Mouse (Mus musculus) neural tube, embryonic 13.5 days (tissue): ENCODE data around the gene Stxbp3. TPM values are rescaled to one million over a fixed set of nuclear protein-coding genes. Genes with fewer than 3 reads are reported as not detected.

ENCODE experiments used
- ATAC-seq: fragments of 200-750 bp; cut with Nextera tagmentation; 2 replicates; pipeline ENCODE4 v1.8.0; 2017; ENCODE audit warnings: low read depth, mild to moderate bottlenecking, moderate TSS enrichment, moderate library complexity
- H3K27ac ChIP-seq: fragments of 300-500 bp; sonication (generic); replicated peaks from 2 replicates; pipeline ENCODE4 v1.5.1; 2015; ENCODE audit warnings: moderate library complexity, mild to moderate bottlenecking, inconsistent platforms
- H3K27me3 ChIP-seq: fragments of 300-500 bp; sonication (generic); 2 replicates; pipeline ENCODE4 v1.6.1; 2015; ENCODE audit warnings: mild to moderate bottlenecking, inconsistent platforms
- H3K36me3 ChIP-seq: fragments of 300-500 bp; sonication (generic); 2 replicates; pipeline ENCODE4 v1.6.1; 2015; ENCODE audit warnings: mild to moderate bottlenecking, inconsistent platforms
- H3K4me1 ChIP-seq: fragments of 300-500 bp; sonication (generic); replicated peaks from 2 replicates; pipeline ENCODE4 v1.6.1; 2015; ENCODE audit warnings: inconsistent platforms
- H3K4me2 ChIP-seq: fragments of 300-500 bp; sonication (generic); 2 replicates; pipeline ENCODE4 v1.6.1; 2015; ENCODE audit warnings: inconsistent platforms, mild to moderate bottlenecking, moderate library complexity
- H3K4me3 ChIP-seq: fragments of 300-500 bp; sonication (generic); 2 replicates; pipeline ENCODE4 v1.5.1; 2015; ENCODE audit warnings: mild to moderate bottlenecking, inconsistent platforms
- H3K9ac ChIP-seq: fragments of 300-500 bp; sonication (generic); 2 replicates; pipeline ENCODE4 v1.6.1; 2015; ENCODE audit warnings: moderate library complexity, mild to moderate bottlenecking, inconsistent platforms
- H3K9me3 ChIP-seq: fragments of 300-500 bp; sonication (generic); 2 replicates; pipeline ENCODE4 v1.6.1; 2016; ENCODE audit warnings: inconsistent platforms
- WGBS: fragments of 180-500 bp; shearing (Covaris S2); methylation state at CpG from one replicate; pipeline ENCODE4 v1.1.7; 2015; 5-methylcytosine and 5-hydroxymethylcytosine counted together
- polyA plus RNA-seq: library from polyadenylated mRNA; unstranded; fragments of >200 nt; fragmentation: Nextera tagmentation; extraction: Ambion mirVana; gene quantifications from 2 replicates; pipeline ENCODE4 v1.2.1, GENCODE M21; 2015

Stxbp3 gene
- polyA plus RNA-seq, 1 experiment from 2014 or later, result 15.9 TPM

GRCm38 (mm10) chr3:108791054-108791706 is 49.1 kb downstream of the Stxbp3 start:
- H3K9ac ChIP-seq, result no peak overlapping the region
- H3K4me1 ChIP-seq, result 0 out of 2 replicates have a peak, but pooled peaks cover 4% of the 10 kb centered on the region
- H3K27me3 ChIP-seq, result no peaks in the 10 kb centered on the region
- peaks cover 12% of the 10 kb centered on the region; the same call in 1 of the 2 replicates for H3K36me3 ChIP-seq
- no peak for ATAC-seq
- H3K4me3 ChIP-seq, result no peak overlapping the region
- H3K9me3 ChIP-seq, result no peaks in the 10 kb centered on the region
- 89% methylated on average over 7 of the region's 7 CpGs for WGBS
- H3K27ac ChIP-seq, result no peak overlapping the region
- no peak overlapping the region for H3K4me2 ChIP-seq

GRCm38 (mm10) chr3:108790499-108790898 is 49.8 kb downstream of the Stxbp3 start:
- Histone ChIP-seq H3K4me2 (no peak overlapping the region), H3K27ac (no peak overlapping the region), H3K36me3 (peaks cover 9% of the 10 kb centered on the region; the same call in 1 of the 2 replicates), H3K27me3 (no peaks in the 10 kb centered on the region), H3K9ac (no peak overlapping the region), H3K4me3 (no peak overlapping the region), H3K4me1 (0 out of 2 replicates have a peak, but pooled peaks cover 4% of the 10 kb centered on the region), H3K9me3 (no peaks in the 10 kb centered on the region)
- 90% methylated on average over 3 of the region's 3 CpGs for WGBS
- ATAC-seq, result no peak

GRCm38 (mm10) chr3:108789299-108789698 is 51.0 kb downstream of the Stxbp3 start:
- 60% methylated on average over 5 of the region's 5 CpGs for WGBS

GRCm38 (mm10) chr3:108788455-108788794 is 51.9 kb downstream of the Stxbp3 start:
- WGBS, result 85% methylated on average over 4 of the region's 4 CpGs
- Histone ChIP-seq H3K4me3 (no peak overlapping the region), H3K36me3 (0 out of 2 replicates have a peak, but pooled peaks cover 5% of the 10 kb centered on the region), H3K4me1 (0 out of 2 replicates have a peak, but pooled peaks cover 4% of the 10 kb centered on the region), H3K27ac (no peak overlapping the region), H3K4me2 (no peak overlapping the region), H3K9me3 (0 out of 2 replicates have a peak, but pooled peaks cover 8% of the 10 kb centered on the region), H3K27me3 (no peaks in the 10 kb centered on the region), H3K9ac (no peak overlapping the region)
- ATAC-seq, result no peak

More at GRCm38 (mm10) chr3:108789299-108789698, 51.0 kb downstream of the Stxbp3 start:
- 0 out of 2 replicates have a peak, but pooled peaks cover 5% of the 10 kb centered on the region for H3K36me3 ChIP-seq
- no peak overlapping the region for H3K27ac ChIP-seq
- no peak overlapping the region for H3K4me2 ChIP-seq
- H3K4me3 ChIP-seq, result no peak overlapping the region
- H3K9me3 ChIP-seq, result 0 out of 2 replicates have a peak, but pooled peaks cover 8% of the 10 kb centered on the region
- H3K27me3 ChIP-seq, result no peaks in the 10 kb centered on the region
- 0 out of 2 replicates have a peak, but pooled peaks have one; percentile 23 for ATAC-seq
- 0 out of 2 replicates have a peak, but pooled peaks cover 4% of the 10 kb centered on the region for H3K4me1 ChIP-seq
- no peak overlapping the region for H3K9ac ChIP-seq

- no peak overlapping the region for H3K9ac ChIP-seq
- 0 out of 2 replicates have a peak, but pooled peaks cover 5% of the 10 kb centered on the region for H3K36me3 ChIP-seq
- no peaks in the 10 kb centered on the region for H3K27me3 ChIP-seq
- 0 out of 2 replicates have a peak, but pooled peaks cover 4% of the 10 kb centered on the region for H3K4me1 ChIP-seq
- H3K4me2 ChIP-seq, result no peak overlapping the region
- no peak overlapping the region for H3K4me3 ChIP-seq
- H3K27ac ChIP-seq, result no peak overlapping the region
- no peak for ATAC-seq
- 70% methylated on average over 12 of the region's 12 CpGs for WGBS
- 0 out of 2 replicates have a peak, but pooled peaks cover 8% of the 10 kb centered on the region for H3K9me3 ChIP-seq
These were observed 52.4 kb downstream of the Stxbp3 start for GRCm38 (mm10) chr3:108787754-108788454.

- Histone ChIP-seq H3K27ac (no peak overlapping the region), H3K9ac (no peak overlapping the region), H3K36me3 (no peaks in the 10 kb centered on the region), H3K27me3 (no peaks in the 10 kb centered on the region), H3K4me2 (no peak overlapping the region), H3K4me3 (no peak overlapping the region), H3K4me1 (0 out of 2 replicates have a peak, but pooled peaks cover 4% of the 10 kb centered on the region), H3K9me3 (0 out of 2 replicates have a peak, but pooled peaks cover 8% of the 10 kb centered on the region)
- 84% methylated on average over 6 of the region's 6 CpGs for WGBS
- no peak for ATAC-seq
These were observed 53.8 kb downstream of the Stxbp3 start for GRCm38 (mm10) chr3:108786520-108786919.

- 0 out of 2 replicates have a peak, but pooled peaks cover 8% of the 10 kb centered on the region for H3K9me3 ChIP-seq
- H3K27me3 ChIP-seq, result no peaks in the 10 kb centered on the region
- H3K4me1 ChIP-seq, result peaks cover 4% of the 10 kb centered on the region; the same call in 1 of the 2 replicates
- H3K36me3 ChIP-seq, result no peaks in the 10 kb centered on the region
- no peak overlapping the region for H3K4me2 ChIP-seq
- H3K4me3 ChIP-seq, result no peak overlapping the region
- ATAC-seq, result no peak
- no peak overlapping the region for H3K9ac ChIP-seq
- no peak overlapping the region for H3K27ac ChIP-seq
- WGBS, result 80% methylated on average over 6 of the region's 6 CpGs
These were observed 57.9 kb downstream of the Stxbp3 start for GRCm38 (mm10) chr3:108782364-108782895.

- 83% methylated on average over 5 of the region's 5 CpGs for WGBS
- H3K9me3 ChIP-seq, result 0 out of 2 replicates have a peak, but pooled peaks cover 8% of the 10 kb centered on the region
- ATAC-seq, result no peak
- H3K9ac ChIP-seq, result no peak overlapping the region
- H3K27ac ChIP-seq, result no peak overlapping the region
- no peaks in the 10 kb centered on the region for H3K36me3 ChIP-seq
- H3K4me2 ChIP-seq, result no peak overlapping the region
- H3K27me3 ChIP-seq, result no peaks in the 10 kb centered on the region
- peaks cover 4% of the 10 kb centered on the region; the same call in 1 of the 2 replicates for H3K4me1 ChIP-seq
- H3K4me3 ChIP-seq, result no peak overlapping the region
These were observed 58.4 kb downstream of the Stxbp3 start for GRCm38 (mm10) chr3:108781884-108782270.

GRCm38 (mm10) chr3:108781238-108781883 is 59.0 kb downstream of the Stxbp3 start:
- no peak for ATAC-seq
- H3K4me2 ChIP-seq, result no peak overlapping the region
- H3K9me3 ChIP-seq, result 0 out of 2 replicates have a peak, but pooled peaks cover 8% of the 10 kb centered on the region
- H3K27me3 ChIP-seq, result no peaks in the 10 kb centered on the region
- H3K9ac ChIP-seq, result no peak overlapping the region
- no peak overlapping the region for H3K27ac ChIP-seq
- H3K4me3 ChIP-seq, result no peak overlapping the region
- no peaks in the 10 kb centered on the region for H3K36me3 ChIP-seq
- peaks cover 4% of the 10 kb centered on the region; the same call in 1 of the 2 replicates for H3K4me1 ChIP-seq
- 69% methylated on average over 10 of the region's 10 CpGs for WGBS

GRCm38 (mm10) chr3:108778761-108779540 is 61.4 kb downstream of the Stxbp3 start:
- no peaks in the 10 kb centered on the region for H3K9me3 ChIP-seq
- WGBS, result 73% methylated on average over 4 of the region's 4 CpGs
- H3K9ac ChIP-seq, result no peak overlapping the region

GRCm38 (mm10) chr3:108772811-108773210 is 67.5 kb downstream of the Stxbp3 start:
- no peak overlapping the region for H3K9ac ChIP-seq
- H3K9me3 ChIP-seq, result no peaks in the 10 kb centered on the region
- no peaks in the 10 kb centered on the region for H3K27me3 ChIP-seq
- 87% methylated on average over 3 of the region's 3 CpGs for WGBS
- no peak overlapping the region for H3K4me3 ChIP-seq
- no peak overlapping the region for H3K27ac ChIP-seq
- peaks cover 4% of the 10 kb centered on the region; the same call in 1 of the 2 replicates for H3K4me1 ChIP-seq
- no peak overlapping the region for H3K4me2 ChIP-seq
- ATAC-seq, result no peak
- H3K36me3 ChIP-seq, result no peaks in the 10 kb centered on the region

More at GRCm38 (mm10) chr3:108778761-108779540, 61.4 kb downstream of the Stxbp3 start:
- Histone ChIP-seq H3K4me2 (no peak overlapping the region), H3K4me3 (no peak overlapping the region), H3K27me3 (no peaks in the 10 kb centered on the region), H3K36me3 (no peaks in the 10 kb centered on the region), H3K4me1 (peaks cover 4% of the 10 kb centered on the region; the same call in 1 of the 2 replicates), H3K27ac (no peak overlapping the region)
- ATAC-seq, result no peak
